22 mouse cellular contexts compared by ENCODE assay signal in the genomic region with DNA sequence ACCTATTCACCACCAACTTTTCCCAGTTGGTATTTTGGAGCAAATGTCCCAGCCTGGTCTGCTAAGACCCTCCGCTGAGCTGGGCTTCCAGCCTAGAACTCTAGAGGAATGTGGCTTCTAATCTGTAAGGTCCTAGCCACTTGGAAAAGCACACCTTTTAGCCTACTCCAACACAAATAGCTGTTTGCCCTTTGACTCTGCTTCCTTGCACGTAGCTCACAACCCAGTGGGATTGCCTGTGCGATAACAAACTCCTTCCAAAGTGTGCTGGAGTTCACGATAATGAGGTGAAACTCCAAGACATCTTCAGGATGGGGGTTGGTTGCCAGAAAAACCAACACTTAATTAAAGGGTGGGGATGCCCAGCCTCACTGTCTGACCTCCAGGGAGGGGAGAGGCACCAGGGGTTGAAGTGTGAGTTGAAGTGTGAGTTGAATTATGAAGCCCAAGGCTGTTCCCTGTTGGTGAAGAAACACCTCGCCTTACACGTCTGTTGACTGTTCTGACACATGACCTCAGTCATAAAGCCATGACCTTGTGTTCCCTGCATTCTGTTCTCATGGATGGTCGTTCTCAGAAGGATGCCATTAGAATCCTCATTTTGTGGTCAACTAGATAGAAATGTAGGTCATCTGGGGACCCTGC. TPM values are rescaled to one million over a fixed set of nuclear protein-coding genes. Genes with fewer than 3 reads are reported as not detected.
"Had no signal": no experiment of that assay in that cellular context is flagged by ENCODE, and none has a peak within 500 bp of the region (broad histone marks: within the 10 kb centered on the region; RNA-seq: fewer than 3 reads in every experiment).

No protein-coding gene starts in this region.

- H3K27ac ChIP-seq: kidney, postnatal 0 days; layer of hippocampus, adult 2 months; liver, embryonic 14.5 days; neural tube, embryonic 12.5 days; neural tube, embryonic 15.5 days; stomach, embryonic 15.5 days had no signal

- H3K4me3 ChIP-seq: layer of hippocampus, adult 2 months; neural tube, embryonic 12.5 days; neural tube, embryonic 15.5 days; stomach, embryonic 15.5 days had no signal

- H3K9me3 ChIP-seq: neural tube, embryonic 12.5 days; neural tube, embryonic 15.5 days; stomach, embryonic 15.5 days had no signal

- H3K27me3 ChIP-seq: neural tube, embryonic 12.5 days; neural tube, embryonic 15.5 days; stomach, embryonic 15.5 days had no signal

- H3K9ac ChIP-seq: liver, embryonic 14.5 days; liver, postnatal 0 days; lung, embryonic 14.5 days; neural tube, embryonic 12.5 days; neural tube, embryonic 15.5 days; stomach, embryonic 15.5 days had no signal

- ATAC-seq: liver, postnatal 0 days had no signal

- H3K4me1 ChIP-seq: neural tube, embryonic 12.5 days; neural tube, embryonic 15.5 days; stomach, embryonic 15.5 days had no signal

- H3K4me2 ChIP-seq: lung, embryonic 14.5 days; midbrain, embryonic 11.5 days; neural tube, embryonic 12.5 days; neural tube, embryonic 15.5 days; stomach, embryonic 15.5 days had no signal

- H3K36me3 ChIP-seq: neural tube, embryonic 12.5 days; neural tube, embryonic 15.5 days; stomach, embryonic 15.5 days had no signal

- DNase-seq: kidney, adult 2 months; kidney, postnatal 25 days; layer of hippocampus, adult 9-11 months; liver, postnatal 0 days; lung, embryonic 14.5 days; lung, postnatal 10 days; lung, postnatal 4 days; midbrain, embryonic 14.5 days; right cerebral cortex, adult 18-20 months; right cerebral cortex, postnatal 14 days; right cerebral cortex, postnatal 4 days; thymus, adult 2 months; thymus, postnatal 14 days; thymus, postnatal 4 days had no signal

RNA-seq across cellular contexts. Expression of gene Plek2, which starts 32.8 kb away (rescaled TPM):
- total RNA-seq: megakaryocyte progenitor cell, adult 5-6 weeks had no signal
